Mouse (Mus musculus) liver, postnatal 0 days (tissue): ENCODE measurements around the gene Slc35d1. TPM values are rescaled to one million over a fixed set of nuclear protein-coding genes. Genes with fewer than 3 reads are reported as not detected.

Source experiments
- ATAC-seq: fragments of 200-750 bp; cut with Nextera tagmentation; 2 replicates; pipeline ENCODE4 v1.8.0; 2017; ENCODE audit warnings: mild to moderate bottlenecking, moderate library complexity
- DNase-seq: peaks from one replicate; pipeline ENCODE4 v3.0.0-alpha.2; 2016
- H3K27ac ChIP-seq: fragments of 300-500 bp; sonication (generic); 2 replicates; pipeline ENCODE4 v1.5.1; 2014; ENCODE audit warnings: antibody characterized with exemption, moderate library complexity, mild to moderate bottlenecking, low read depth
- H3K27me3 ChIP-seq: fragments of 300-500 bp; sonication (generic); 2 replicates; pipeline ENCODE4 v1.6.1; 2014; ENCODE audit warnings: low read length, control low read depth, mixed read lengths; ENCODE audit not compliant: insufficient read depth
- H3K36me3 ChIP-seq: fragments of 300-500 bp; sonication (generic); replicated peaks from 2 replicates; pipeline ENCODE4 v1.6.1; 2014; ENCODE audit warnings: mild to moderate bottlenecking, control low read depth, low read length, moderate library complexity, mixed read lengths; ENCODE audit not compliant: insufficient read depth
- H3K4me1 ChIP-seq: fragments of 300-500 bp; sonication (generic); 2 replicates; pipeline ENCODE4 v1.6.1; 2014; ENCODE audit warnings: antibody characterized with exemption, mild to moderate bottlenecking, control low read depth; ENCODE audit not compliant: insufficient read depth
- H3K4me2 ChIP-seq: fragments of 300-500 bp; sonication (generic); 2 replicates; pipeline ENCODE4 v1.6.1; 2014; ENCODE audit warnings: low read depth, mild to moderate bottlenecking, low read length, moderate library complexity, mixed read lengths
- H3K4me3 ChIP-seq: fragments of 300-500 bp; sonication (generic); 2 replicates; pipeline ENCODE4 v1.5.1; 2014; ENCODE audit warnings: low read depth, low read length
- H3K9ac ChIP-seq: fragments of 300-500 bp; sonication (generic); replicated peaks from 2 replicates; pipeline ENCODE4 v1.6.1; 2014; ENCODE audit warnings: mild to moderate bottlenecking, moderate library complexity
- H3K9me3 ChIP-seq: fragments of 300-500 bp; sonication (generic); 2 replicates; pipeline ENCODE4 v1.6.1; 2016; ENCODE audit warnings: mild to moderate bottlenecking, control low read depth, low read length, mixed read lengths
- CTCF ChIP-seq: sonication (generic); IDR thresholded peaks from 2 replicates; pipeline ENCODE4 v1.5.1; 2016; ENCODE audit warnings: antibody characterized with exemption, low read depth
- EP300 ChIP-seq: IDR thresholded peaks from 2 replicates; pipeline ENCODE4 v1.6.1; 2016; ENCODE audit warnings: antibody characterized with exemption, low read depth, mild to moderate bottlenecking
- WGBS: fragments of 180-500 bp; shearing (Covaris S2); extraction: QIAGEN DNeasy Blood & Tissue Kit; methylation state at CpG from one replicate; pipeline ENCODE4 v1.1.7; 2014; ENCODE audit not compliant: insufficient replicate concordance; 5-methylcytosine and 5-hydroxymethylcytosine counted together
- polyA plus RNA-seq: library from polyadenylated mRNA; unstranded; fragments of >200 nt; fragmentation: Nextera tagmentation; extraction: Ambion mirVana; gene quantifications from 2 replicates; pipeline ENCODE4 v1.2.1, GENCODE M21; 2015

The Slc35d1 gene
- polyA plus RNA-seq, 1 experiment from 2014 or later: 10.0 TPM

GRCm38 (mm10) chr4:103197401-103197800 is 17.6 kb downstream of the Slc35d1 start:
- H3K9me3 ChIP-seq: no peaks in the 10 kb centered on the region
- H3K4me3 ChIP-seq: no peak overlapping the region
- peaks cover 34% of the 10 kb centered on the region; the same call in 1 of the 2 replicates for H3K36me3 ChIP-seq
- DNase-seq: no peak
- no peak for ATAC-seq
- 72% methylated on average over 8 of the region's 8 CpGs for WGBS
- H3K9ac ChIP-seq: no peak overlapping the region
- H3K4me2 ChIP-seq: no peak overlapping the region
- no peak for TF ChIP-seq EP300
- no peak for TF ChIP-seq CTCF
- no peak overlapping the region for H3K27ac ChIP-seq
- no peaks in the 10 kb centered on the region for H3K27me3 ChIP-seq
- H3K4me1 ChIP-seq: no peaks in the 10 kb centered on the region

- no peak overlapping the region for H3K4me2 ChIP-seq
- peak; percentile 49 for TF ChIP-seq CTCF
- no peak for TF ChIP-seq EP300
- H3K36me3 ChIP-seq: peaks cover 36% of the 10 kb centered on the region
- no peak overlapping the region for H3K27ac ChIP-seq
- no peaks in the 10 kb centered on the region for H3K27me3 ChIP-seq
- 0 out of 2 replicates have a peak, but pooled peaks cover 2% of the 10 kb centered on the region for H3K4me1 ChIP-seq
- 80% methylated on average over 2 of the region's 2 CpGs for WGBS
- H3K9me3 ChIP-seq: no peaks in the 10 kb centered on the region
- DNase-seq (no peak), ATAC-seq (peak; percentile 8; the same call in 1 of the 2 replicates)
- no peak overlapping the region for H3K9ac ChIP-seq
- no peak overlapping the region for H3K4me3 ChIP-seq
These were observed 22.5 kb downstream of the Slc35d1 start for GRCm38 (mm10) chr4:103192421-103192820.

- peak; percentile 82 for ATAC-seq
These were observed 26.0 kb downstream of the Slc35d1 start for GRCm38 (mm10) chr4:103188786-103189640.

GRCm38 (mm10) chr4:103180300-103180888 is 34.6 kb downstream of the Slc35d1 start:
- TF ChIP-seq EP300: no peak
- TF ChIP-seq CTCF: no peak
- DNase-seq (no peak), ATAC-seq (no peak)
- Histone ChIP-seq H3K27ac (no peak overlapping the region), H3K4me1 (no peaks in the 10 kb centered on the region), H3K4me3 (no peak overlapping the region), H3K4me2 (no peak overlapping the region), H3K27me3 (no peaks in the 10 kb centered on the region), H3K9me3 (no peaks in the 10 kb centered on the region), H3K9ac (no peak overlapping the region), H3K36me3 (peaks cover 16% of the 10 kb centered on the region)
- 83% methylated on average over 8 of the region's 8 CpGs for WGBS

More at GRCm38 (mm10) chr4:103188786-103189640, 26.0 kb downstream of the Slc35d1 start:
- Histone ChIP-seq H3K4me2 (no peak overlapping the region; the same call in 1 of the 2 replicates), H3K4me1 (0 out of 2 replicates have a peak, but pooled peaks cover 2% of the 10 kb centered on the region), H3K9ac (no peak overlapping the region), H3K36me3 (peaks cover 30% of the 10 kb centered on the region), H3K27me3 (no peaks in the 10 kb centered on the region), H3K27ac (no peak overlapping the region), H3K9me3 (no peaks in the 10 kb centered on the region), H3K4me3 (no peak overlapping the region)
- no peak for DNase-seq
- no peak for TF ChIP-seq CTCF
- 0 out of 2 replicates have a peak, but pooled peaks have one; percentile 23 for TF ChIP-seq EP300
- WGBS: 77% methylated on average over 8 of the region's 8 CpGs

- Histone ChIP-seq H3K9me3 (no peaks in the 10 kb centered on the region), H3K4me1 (no peaks in the 10 kb centered on the region), H3K27ac (no peak overlapping the region), H3K27me3 (no peaks in the 10 kb centered on the region), H3K9ac (no peak overlapping the region), H3K4me3 (no peak overlapping the region), H3K4me2 (no peak overlapping the region), H3K36me3 (peaks cover 16% of the 10 kb centered on the region)
- 78% methylated on average over 3 of the region's 3 CpGs for WGBS
- DNase-seq (no peak), ATAC-seq (no peak)
- no peak for TF ChIP-seq CTCF
- TF ChIP-seq EP300: no peak
These were observed 35.4 kb downstream of the Slc35d1 start for GRCm38 (mm10) chr4:103179581-103179980.

GRCm38 (mm10) chr4:103178635-103179318 is 36.2 kb downstream of the Slc35d1 start:
- WGBS: 78% methylated on average over 7 of the region's 7 CpGs
- Histone ChIP-seq H3K4me1 (no peaks in the 10 kb centered on the region), H3K36me3 (peaks cover 13% of the 10 kb centered on the region), H3K27me3 (no peaks in the 10 kb centered on the region), H3K9ac (no peak overlapping the region), H3K4me3 (no peak overlapping the region), H3K4me2 (no peak overlapping the region), H3K27ac (no peak overlapping the region), H3K9me3 (no peaks in the 10 kb centered on the region)
- TF ChIP-seq EP300 (no peak), CTCF (no peak)
- DNase-seq (no peak), ATAC-seq (no peak)
